Mouse (Mus musculus) left cerebral cortex, postnatal 4 days (tissue): Measurements from ENCODE around the gene Adamts9. TPM values are rescaled to one million over a fixed set of nuclear protein-coding genes. Genes with fewer than 3 reads are reported as not detected.

Experiments used
- DNase-seq: peaks from one replicate; pipeline ENCODE4 v3.0.0-alpha.2; 2022
- intact Hi-C: fragments of 180-260 bp; cut with DNase I; formaldehyde crosslinking; loops from one replicate; pipeline ENCODE4 v1.15.1; 2025
- total RNA-seq, 2 experiments: library from RNA; stranded (reverse); gene quantifications; 2 replicates each; pipeline ENCODE4 v1.2.3; 2021

Gene Adamts9
- total RNA-seq, 2 experiments from 2014 or later, result 7.7 to 8.3 TPM

- intact Hi-C loops, result no loop called here
- no peak for DNase-seq
Observed at GRCm38 (mm10) chr6:92869582-92870219, 73.6 kb downstream of the Adamts9 start.

GRCm38 (mm10) chr6:92869089-92869581 lies 74.2 kb downstream of the Adamts9 start, which contains the start of gene Gm15737:
TSS of gene Gm15737 (plus strand) at chr6:92869357.
- DNase-seq, result no peak
- intact Hi-C loops, result no loop called here

GRCm38 (mm10) chr6:92862599-92862998 lies 80.7 kb downstream of the Adamts9 start:
- no peak for DNase-seq
- intact Hi-C loops, result no loop called here

- DNase-seq, result no peak
- intact Hi-C loops, result no loop called here
Observed at GRCm38 (mm10) chr6:92860285-92860912, 82.9 kb downstream of the Adamts9 start.

- intact Hi-C loops, result no loop called here
- no peak for DNase-seq
Observed at GRCm38 (mm10) chr6:92858721-92859510, 84.4 kb downstream of the Adamts9 start.

GRCm38 (mm10) chr6:92857761-92858160 lies 85.5 kb downstream of the Adamts9 start:
- intact Hi-C loops, result no loop called here
- DNase-seq, result no peak

GRCm38 (mm10) chr6:92854873-92855272 lies 88.4 kb downstream of the Adamts9 start:
- DNase-seq, result no peak
- intact Hi-C loops, result no loop called here

GRCm38 (mm10) chr6:92850250-92850649 lies 93.0 kb downstream of the Adamts9 start:
- intact Hi-C loops, result no loop called here
- DNase-seq, result peak; percentile 70

GRCm38 (mm10) chr6:92849208-92849607 lies 94.1 kb downstream of the Adamts9 start:
- peak; percentile 48 for DNase-seq
- intact Hi-C loops, result no loop called here

- intact Hi-C loops, result no loop called here
- DNase-seq, result no peak
Observed at GRCm38 (mm10) chr6:92846614-92847013, 96.7 kb downstream of the Adamts9 start.

- no peak for DNase-seq
Observed at GRCm38 (mm10) chr6:92845898-92846297, 97.4 kb downstream of the Adamts9 start.

GRCm38 (mm10) chr6:92843474-92843873 lies 99.8 kb downstream of the Adamts9 start:
- intact Hi-C loops, result no loop called here

More at GRCm38 (mm10) chr6:92845898-92846297, 97.4 kb downstream of the Adamts9 start:
- intact Hi-C loops, result no loop called here

GRCm38 (mm10) chr6:92842000-92842399 lies 101.3 kb downstream of the Adamts9 start:
- no peak for DNase-seq
- intact Hi-C loops, result no loop called here

More at GRCm38 (mm10) chr6:92843474-92843873, 99.8 kb downstream of the Adamts9 start:
- no peak for DNase-seq

- intact Hi-C loops, result no loop called here
Observed at GRCm38 (mm10) chr6:92831106-92831505, 112.2 kb downstream of the Adamts9 start.

GRCm38 (mm10) chr6:92829148-92829547 lies 114.1 kb downstream of the Adamts9 start:
- no peak for DNase-seq
- intact Hi-C loops, result no loop called here

More at GRCm38 (mm10) chr6:92831106-92831505, 112.2 kb downstream of the Adamts9 start:
- peak; percentile 47 for DNase-seq

GRCm38 (mm10) chr6:92827360-92827759 lies 115.9 kb downstream of the Adamts9 start:
- intact Hi-C loops, result no loop called here

GRCm38 (mm10) chr6:92826561-92826960 lies 116.7 kb downstream of the Adamts9 start:
- intact Hi-C loops, result no loop called here
- DNase-seq, result no peak

More at GRCm38 (mm10) chr6:92827360-92827759, 115.9 kb downstream of the Adamts9 start:
- DNase-seq, result no peak

- DNase-seq, result no peak
- intact Hi-C loops, result no loop called here
Observed at GRCm38 (mm10) chr6:92823991-92824390, 119.3 kb downstream of the Adamts9 start.

GRCm38 (mm10) chr6:92822006-92822405 lies 121.3 kb downstream of the Adamts9 start:
- DNase-seq, result no peak
- intact Hi-C loops, result no loop called here

- intact Hi-C loops, result no loop called here
- DNase-seq, result no peak
Observed at GRCm38 (mm10) chr6:92821606-92822005, 121.7 kb downstream of the Adamts9 start.

GRCm38 (mm10) chr6:92817661-92818060 lies 125.6 kb downstream of the Adamts9 start:
- intact Hi-C loops, result no loop called here
- DNase-seq, result no peak
